Mouse (Mus musculus): Measurements from ENCODE around the gene Cbarp. TPM values are rescaled to one million over a fixed set of nuclear protein-coding genes. Genes with fewer than 3 reads are reported as not detected.

Gene Cbarp
- total and polyA plus RNA-seq, 3 experiments = 0.19 to 2.4 (median 2.3) TPM

GRCm38 (mm10) chr10:80144159-80144558, 3.5 kb upstream of the Cbarp start:
- dilution Hi-C loops (cut with MboI; ENCODE audit: extremely low pct_ligation_motif_present, extremely low pct_unique_long_range_greater_than_20kb, low sequenced_read_pairs) = no loop called here
- H3K4me1 ChIP-seq (ENCODE audit: control insufficient read depth in 1 of 2, insufficient read depth in 2 of 2) = peaks cover 31 to 67% of the 10 kb centered on the region in 2 experiments
- H3K27ac ChIP-seq (ENCODE audit: insufficient read depth, low read depth) = no peak overlapping the region

DNA sequence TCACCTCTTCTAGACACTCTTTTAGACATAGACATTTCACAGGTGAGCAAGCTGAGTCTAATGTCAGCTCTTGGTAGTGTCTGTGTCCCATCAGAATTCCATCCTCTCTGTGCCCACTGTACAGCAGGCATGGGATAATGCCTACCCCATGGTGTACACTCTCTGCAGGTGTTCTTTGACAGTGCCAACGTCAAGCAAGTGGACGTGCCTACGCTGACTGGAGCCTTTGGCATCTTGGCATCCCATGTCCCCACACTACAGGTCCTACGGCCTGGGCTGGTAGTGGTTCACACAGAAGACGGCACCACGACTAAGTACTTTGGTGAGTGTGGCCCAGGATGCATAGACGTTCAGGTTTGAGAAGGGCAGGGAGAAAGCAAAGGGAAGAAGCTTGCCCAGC, 3.0 kb upstream of the Cbarp start:
- Histone ChIP-seq H3K4me1 (ENCODE audit: control insufficient read depth in 1 of 2, insufficient read depth in 2 of 2) (peaks cover 32 to 69% of the 10 kb centered on the region in 2 experiments), H3K4me2 (ENCODE audit: insufficient read depth, low read depth, poor library complexity, severe bottlenecking) (no peak overlapping the region)

More at GRCm38 (mm10) chr10:80144159-80144558, 3.5 kb upstream of the Cbarp start:
- Histone ChIP-seq H3K9me3 (replicated peaks; ENCODE audit: low read length) (no peaks in the 10 kb centered on the region), H3K79me2 (replicated peaks; ENCODE audit: control insufficient read depth, extremely low read depth, insufficient read depth, poor library complexity, severe bottlenecking) (peaks cover 18% of the 10 kb centered on the region), H3K4me2 (ENCODE audit: insufficient read depth, low read depth, poor library complexity, severe bottlenecking) (no peak overlapping the region), H3K4me3 (replicated peaks in 1 of 3; ENCODE audit: low read depth in 2 of 3, low read length in 2 of 3, poor library complexity in 1 of 3) (no peak overlapping the region), H3K9ac (ENCODE audit: insufficient read depth, low read depth) (no peak overlapping the region), H3K27me3 (replicated peaks) (peaks cover 14% of the 10 kb centered on the region), H3K36me3 (replicated peaks in 1 of 2; ENCODE audit: control insufficient read depth in 1 of 2, insufficient read depth in 1 of 2, low read length in 1 of 2) (peaks cover 31 to 42% of the 10 kb centered on the region in 2 experiments)
- no peak for DNase-seq (ENCODE audit: extremely low read depth)
- no peak for TF ChIP-seq POLR2A (IDR thresholded peaks at IDR 0.05; ENCODE audit: low read depth, low read length)
- no peak for TF ChIP-seq SMC3 (IDR thresholded peaks at IDR 0.05; ENCODE audit: low read depth, low read length)
- no peak for TF ChIP-seq CTCF (conservative IDR thresholded peaks at IDR 0.05 in 1 of 2, IDR thresholded peaks at IDR 0.05 in 1 of 2; ENCODE audit: low read depth in 2 of 2, low read length in 2 of 2)
- TF ChIP-seq CHD1 (IDR thresholded peaks at IDR 0.05; ENCODE audit: low read depth, low read length) = no peak
- no peak for TF ChIP-seq EP300 (IDR thresholded peaks at IDR 0.05; ENCODE audit: low read length)
- TF ChIP-seq POLR2AphosphoS2 (IDR thresholded peaks at IDR 0.05; ENCODE audit: low read depth, low read length) = no peak
- TF ChIP-seq BHLHE40 (IDR thresholded peaks at IDR 0.05; ENCODE audit: low read depth, low read length) = no peak
- no peak for TF ChIP-seq JUN (IDR thresholded peaks at IDR 0.05; ENCODE audit: insufficient read depth, low read depth, low read length)
- TF ChIP-seq ZNF384 (IDR thresholded peaks at IDR 0.05; ENCODE audit: low read depth, low read length) = no peak
- TF ChIP-seq ZMIZ1 (IDR thresholded peaks at IDR 0.05; ENCODE audit: low read depth, low read length) = no peak
- TF ChIP-seq NELFE (IDR thresholded peaks at IDR 0.05; ENCODE audit: low read depth, low read length) = no peak
- TF ChIP-seq ZKSCAN1 (IDR thresholded peaks at IDR 0.05; ENCODE audit: borderline replicate concordance, low read depth, low read length) = no peak
- in situ Hi-C loops (cut with MboI; ENCODE audit: low pct_ligation_motif_present, low pct_unique_long_range_greater_than_20kb, low sequenced_read_pairs) = loop anchor here (5.0 kb wide), 1 partner anchor 157 kb away; the partner anchor contains the start of gene Cnn2

More for the DNA sequence above, 3.0 kb upstream of the Cbarp start:
- dilution Hi-C loops (cut with MboI; ENCODE audit: extremely low pct_ligation_motif_present, extremely low pct_unique_long_range_greater_than_20kb, low sequenced_read_pairs) (no loop called here), in situ Hi-C loops (cut with MboI; ENCODE audit: low pct_ligation_motif_present, low pct_unique_long_range_greater_than_20kb, low sequenced_read_pairs) (loop anchor here (5.0 kb wide), 1 partner anchor 156 kb away; the partner anchor contains the start of gene Cnn2)
- TF ChIP-seq E2F4 (IDR thresholded peaks at IDR 0.05; ENCODE audit: insufficient replicate concordance, low read depth, low read length) (no peak), MEF2A (IDR thresholded peaks at IDR 0.05; ENCODE audit: borderline replicate concordance, low read depth, low read length) (no peak), JUND (conservative IDR thresholded peaks at IDR 0.05; ENCODE audit: low read depth, low read length) (no peak), EP300 (IDR thresholded peaks at IDR 0.05; ENCODE audit: low read length) (no peak), ELF1 (IDR thresholded peaks at IDR 0.05; ENCODE audit: low read depth, low read length) (no peak), ZC3H11A (IDR thresholded peaks at IDR 0.05; ENCODE audit: low read depth, low read length) (no peak), MYC (IDR thresholded peaks at IDR 0.05; ENCODE audit: low read depth, low read length) (no peak), UBTF (IDR thresholded peaks at IDR 0.05; ENCODE audit: low read depth, low read length) (no peak), PAX5 (IDR thresholded peaks at IDR 0.05; ENCODE audit: low read length) (no peak), TCF12 (IDR thresholded peaks at IDR 0.05; ENCODE audit: low read depth, low read length) (no peak), MAFK (IDR thresholded peaks at IDR 0.05; ENCODE audit: insufficient replicate concordance, low read length) (no peak), USF2 (conservative IDR thresholded peaks at IDR 0.05; ENCODE audit: low read depth, low read length) (no peak), RAD21 (IDR thresholded peaks at IDR 0.05; ENCODE audit: low read depth, low read length) (no peak), MXI1 (IDR thresholded peaks at IDR 0.05; ENCODE audit: low read depth, low read length) (no peak), KAT2A (IDR thresholded peaks at IDR 0.05; ENCODE audit: insufficient replicate concordance, low read length) (no peak), GABPA (IDR thresholded peaks at IDR 0.05; ENCODE audit: insufficient replicate concordance, low read depth, low read length) (no peak), SMC3 (IDR thresholded peaks at IDR 0.05; ENCODE audit: low read depth, low read length) (no peak), CTCF (conservative IDR thresholded peaks at IDR 0.05 in 1 of 2, IDR thresholded peaks at IDR 0.05 in 1 of 2; ENCODE audit: low read depth in 2 of 2, low read length in 2 of 2) (no peak), POLR2A (IDR thresholded peaks at IDR 0.05; ENCODE audit: low read depth, low read length) (no peak)
- Histone ChIP-seq H3K79me2 (replicated peaks; ENCODE audit: control insufficient read depth, extremely low read depth, insufficient read depth, poor library complexity, severe bottlenecking) (peaks cover 18% of the 10 kb centered on the region), H3K4me3 (replicated peaks in 1 of 3; ENCODE audit: low read depth in 2 of 3, low read length in 2 of 3, poor library complexity in 1 of 3) (no peak overlapping the region), H3K27ac (ENCODE audit: insufficient read depth, low read depth) (no peak overlapping the region), H3K9me3 (replicated peaks; ENCODE audit: low read length) (no peaks in the 10 kb centered on the region), H3K27me3 (replicated peaks) (peaks cover 19% of the 10 kb centered on the region), H3K36me3 (replicated peaks in 1 of 2; ENCODE audit: control insufficient read depth in 1 of 2, insufficient read depth in 1 of 2, low read length in 1 of 2) (peaks cover 31 to 42% of the 10 kb centered on the region in 2 experiments), H3K9ac (ENCODE audit: insufficient read depth, low read depth) (no peak overlapping the region)
- no peak for DNase-seq (ENCODE audit: extremely low read depth)
